Mouse (Mus musculus): ENCODE results near the gene Olfr791. TPM values are rescaled to one million over a fixed set of nuclear protein-coding genes. Genes with fewer than 3 reads are reported as not detected.

The Olfr791 gene
- not detected in 2 replicates for total RNA-seq (2014; rRNA removed)
- not detected in 2 replicates for polyA plus RNA-seq (2012; rRNA removed)

GRCm38 (mm10) chr10:129521492-129521891 lies at the start of gene Olfr791:
Gene Olfr791 (plus strand): TSS chr10:129521792.
- no peaks in the 10 kb centered on the region for H3K27me3 ChIP-seq (ENCODE audit: control insufficient read depth, insufficient read depth, low read length)
- no peak within 1 kb of the TSS for H3K27ac ChIP-seq (replicated peaks; ENCODE audit: insufficient read depth, low read depth, low read length)
- H3K9ac ChIP-seq (ENCODE audit: low read depth, low read length): no peak within 1 kb of the TSS
- no peak for DNase-seq (ENCODE audit: extremely low read depth, low read depth, low spot score)
- no peaks in the 10 kb centered on the region for H3K79me2 ChIP-seq (ENCODE audit: control insufficient read depth, insufficient read depth, low read length)
- no peak for TF ChIP-seq CTCF (IDR thresholded peaks at IDR 0.05; ENCODE audit: low read depth, low read length)
- WGBS: 62% methylated on average over 3 of the region's 3 CpGs
- H3K4me3 ChIP-seq (ENCODE audit: insufficient read depth, low read depth, low read length): no peak within 1 kb of the TSS
- H3K36me3 ChIP-seq (ENCODE audit: control insufficient read depth, insufficient read depth, low read length): no peaks in the 10 kb centered on the region
- no peaks in the 10 kb centered on the region for H3K4me1 ChIP-seq (ENCODE audit: control insufficient read depth, insufficient read depth, low read length)

- H3K79me2 ChIP-seq (ENCODE audit: control insufficient read depth, insufficient read depth, low read length): no peaks in the 10 kb centered on the region
- no peak for TF ChIP-seq CTCF (IDR thresholded peaks at IDR 0.05; ENCODE audit: low read depth, low read length)
- TF ChIP-seq POLR2A (IDR thresholded peaks at IDR 0.05; ENCODE audit: extremely low read depth, insufficient read depth, low read length): no peak
- no peak for DNase-seq (ENCODE audit: extremely low read depth, low read depth, low spot score)
- H3K36me3 ChIP-seq (ENCODE audit: control insufficient read depth, insufficient read depth, low read length): no peaks in the 10 kb centered on the region
- 60% methylated on average over 2 of the region's 2 CpGs for WGBS
- H3K27ac ChIP-seq (replicated peaks; ENCODE audit: insufficient read depth, low read depth, low read length): no peak overlapping the region
- no peaks in the 10 kb centered on the region for H3K27me3 ChIP-seq (ENCODE audit: control insufficient read depth, insufficient read depth, low read length)
- no peak overlapping the region for H3K4me3 ChIP-seq (ENCODE audit: insufficient read depth, low read depth, low read length)
- H3K4me1 ChIP-seq (ENCODE audit: control insufficient read depth, insufficient read depth, low read length): no peaks in the 10 kb centered on the region
- H3K9ac ChIP-seq (ENCODE audit: low read depth, low read length): no peak overlapping the region
These were observed 48.3 kb upstream of the Olfr791 start for GRCm38 (mm10) chr10:129473256-129473655.

DNA sequence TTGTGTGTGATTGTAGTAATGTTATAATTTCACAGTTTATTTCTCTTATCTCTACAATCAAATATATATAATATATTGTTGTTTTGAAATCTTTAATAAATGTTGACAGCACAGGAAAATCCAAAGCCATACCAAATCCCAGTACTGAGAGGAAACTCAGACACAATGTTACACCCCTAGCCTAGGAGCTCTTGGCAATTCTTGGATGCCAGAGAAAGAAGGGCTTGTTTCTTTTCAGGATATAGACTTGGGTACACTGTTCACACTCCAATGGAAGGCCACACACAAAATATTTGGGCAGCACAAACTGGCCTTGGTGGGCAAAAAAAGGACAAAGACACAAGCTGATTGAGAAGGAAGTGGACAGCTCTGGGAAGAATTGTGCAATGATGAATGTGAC lies 47.9 kb upstream of the Olfr791 start:
- no peak for DNase-seq (ENCODE audit: extremely low read depth, low read depth, low spot score)
- Histone ChIP-seq H3K4me1 (ENCODE audit: control insufficient read depth, insufficient read depth, low read length) (no peaks in the 10 kb centered on the region), H3K4me3 (ENCODE audit: insufficient read depth, low read depth, low read length) (no peak overlapping the region), H3K27ac (replicated peaks; ENCODE audit: insufficient read depth, low read depth, low read length) (no peak overlapping the region), H3K27me3 (ENCODE audit: control insufficient read depth, insufficient read depth, low read length) (no peaks in the 10 kb centered on the region), H3K36me3 (ENCODE audit: control insufficient read depth, insufficient read depth, low read length) (no peaks in the 10 kb centered on the region), H3K79me2 (ENCODE audit: control insufficient read depth, insufficient read depth, low read length) (no peaks in the 10 kb centered on the region), H3K9ac (ENCODE audit: low read depth, low read length) (no peak overlapping the region)
- TF ChIP-seq CTCF (IDR thresholded peaks at IDR 0.05; ENCODE audit: low read depth, low read length) (no peak), POLR2A (IDR thresholded peaks at IDR 0.05; ENCODE audit: extremely low read depth, insufficient read depth, low read length) (no peak)

DNA sequence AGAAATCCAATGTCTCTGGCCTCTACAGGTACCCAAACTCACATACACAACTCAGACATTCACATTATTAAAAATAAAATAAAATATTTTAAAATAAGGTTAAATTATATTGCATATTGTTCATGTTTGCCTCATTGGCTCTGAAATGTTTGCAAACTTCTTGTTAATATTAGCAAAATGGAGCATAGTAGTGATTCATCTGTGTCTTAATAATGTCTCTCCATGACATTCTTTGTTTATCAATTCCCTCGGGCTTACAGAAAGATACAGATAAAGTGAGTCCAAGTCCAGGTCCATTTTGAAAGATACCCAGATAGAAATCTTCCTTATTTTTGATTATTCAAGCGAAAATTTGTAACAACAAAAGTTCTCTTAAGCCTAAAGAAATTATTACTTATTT lies 37.1 kb upstream of the Olfr791 start, which contains the start of gene Olfr789:
Gene Olfr789, plus strand, starts transcription at position 301 of the 400 bp plus-strand sequence.
- Histone ChIP-seq H3K27ac (replicated peaks; ENCODE audit: insufficient read depth, low read depth, low read length) (no peak within 1 kb of the TSS), H3K9ac (ENCODE audit: low read depth, low read length) (no peak within 1 kb of the TSS), H3K4me1 (ENCODE audit: control insufficient read depth, insufficient read depth, low read length) (no peaks in the 10 kb centered on the region), H3K79me2 (ENCODE audit: control insufficient read depth, insufficient read depth, low read length) (no peaks in the 10 kb centered on the region), H3K36me3 (ENCODE audit: control insufficient read depth, insufficient read depth, low read length) (no peaks in the 10 kb centered on the region), H3K4me3 (ENCODE audit: insufficient read depth, low read depth, low read length) (no peak within 1 kb of the TSS), H3K27me3 (ENCODE audit: control insufficient read depth, insufficient read depth, low read length) (no peaks in the 10 kb centered on the region)
- TF ChIP-seq CTCF (IDR thresholded peaks at IDR 0.05; ENCODE audit: low read depth, low read length) (no peak), POLR2A (IDR thresholded peaks at IDR 0.05; ENCODE audit: extremely low read depth, insufficient read depth, low read length) (no peak)
- 38% methylated on average over 2 of the region's 2 CpGs for WGBS
- DNase-seq (ENCODE audit: extremely low read depth, low read depth, low spot score): no peak

DNA sequence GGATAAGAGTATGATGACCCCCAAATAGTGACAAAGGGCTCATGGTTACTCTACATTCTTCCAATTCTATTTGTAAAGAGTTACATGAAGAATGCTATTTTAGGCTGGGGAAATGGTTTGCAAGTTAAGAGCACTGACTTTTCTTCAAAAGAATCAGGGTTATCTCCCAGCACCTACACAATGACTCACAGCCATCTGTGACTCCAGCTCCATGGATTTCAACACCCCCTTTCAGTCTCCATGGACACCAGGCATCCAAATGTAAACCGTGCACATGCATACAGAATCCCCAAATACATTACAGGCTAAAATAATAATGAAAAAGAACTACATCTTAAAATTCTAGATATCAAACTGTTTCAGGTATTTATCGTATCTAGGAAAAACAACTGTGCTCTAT lies 31.5 kb upstream of the Olfr791 start:
- H3K27ac ChIP-seq (replicated peaks; ENCODE audit: insufficient read depth, low read depth, low read length): no peak overlapping the region
- H3K9ac ChIP-seq (ENCODE audit: low read depth, low read length): no peak overlapping the region
- no peaks in the 10 kb centered on the region for H3K27me3 ChIP-seq (ENCODE audit: control insufficient read depth, insufficient read depth, low read length)
- no peak overlapping the region for H3K4me3 ChIP-seq (ENCODE audit: insufficient read depth, low read depth, low read length)
- TF ChIP-seq POLR2A (IDR thresholded peaks at IDR 0.05; ENCODE audit: extremely low read depth, insufficient read depth, low read length): no peak
- no peak for TF ChIP-seq CTCF (IDR thresholded peaks at IDR 0.05; ENCODE audit: low read depth, low read length)
- no peaks in the 10 kb centered on the region for H3K36me3 ChIP-seq (ENCODE audit: control insufficient read depth, insufficient read depth, low read length)
- H3K79me2 ChIP-seq (ENCODE audit: control insufficient read depth, insufficient read depth, low read length): no peaks in the 10 kb centered on the region
- no peaks in the 10 kb centered on the region for H3K4me1 ChIP-seq (ENCODE audit: control insufficient read depth, insufficient read depth, low read length)
- no peak for DNase-seq (ENCODE audit: extremely low read depth, low read depth, low spot score)
- 75% methylated on average over 2 of the region's 2 CpGs for WGBS

- Histone ChIP-seq H3K27ac (replicated peaks; ENCODE audit: insufficient read depth, low read depth, low read length) (no peak within 1 kb of the TSS), H3K4me3 (ENCODE audit: insufficient read depth, low read depth, low read length) (no peak within 1 kb of the TSS), H3K4me1 (ENCODE audit: control insufficient read depth, insufficient read depth, low read length) (no peaks in the 10 kb centered on the region), H3K9ac (ENCODE audit: low read depth, low read length) (no peak within 1 kb of the TSS), H3K79me2 (ENCODE audit: control insufficient read depth, insufficient read depth, low read length) (no peaks in the 10 kb centered on the region), H3K36me3 (ENCODE audit: control insufficient read depth, insufficient read depth, low read length) (no peaks in the 10 kb centered on the region), H3K27me3 (ENCODE audit: control insufficient read depth, insufficient read depth, low read length) (no peaks in the 10 kb centered on the region)
- no peak for DNase-seq (ENCODE audit: extremely low read depth, low read depth, low spot score)
- no peak for TF ChIP-seq POLR2A (IDR thresholded peaks at IDR 0.05; ENCODE audit: extremely low read depth, insufficient read depth, low read length)
- no peak for TF ChIP-seq CTCF (IDR thresholded peaks at IDR 0.05; ENCODE audit: low read depth, low read length)
These were observed 23.4 kb upstream of the Olfr791 start, which contains the start of gene Olfr790 for GRCm38 (mm10) chr10:129498192-129498591. Gene Olfr790 (plus strand): TSS chr10:129498492.
